Mouse (Mus musculus): ENCODE data around the gene Med12l.

DNA sequence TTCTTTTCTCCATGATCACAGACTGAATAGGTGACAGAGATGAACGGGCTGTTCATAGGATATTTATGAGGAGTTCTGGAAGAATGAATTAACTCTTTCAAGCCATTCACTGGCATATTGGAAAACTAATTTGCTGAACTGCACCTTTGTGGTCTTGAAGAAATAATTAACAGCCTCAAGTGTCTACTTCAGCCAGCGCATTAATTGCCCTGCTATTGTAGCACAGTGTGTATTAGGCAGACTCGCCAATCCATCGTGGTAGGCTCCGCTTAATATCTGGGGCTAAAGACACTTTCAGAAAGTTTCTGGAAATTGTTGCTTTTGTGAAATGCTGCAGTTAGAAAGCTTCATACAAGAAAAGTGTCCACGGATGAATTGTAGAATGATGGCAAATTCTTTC, 35.9 kb downstream of the Med12l start:
- TF ChIP-seq CTCF (IDR thresholded peaks at IDR 0.05), result no peak
- TF ChIP-seq EP300 (IDR thresholded peaks at IDR 0.05; ENCODE audit: insufficient read depth, low read depth, low read length), result no peak
- TF ChIP-seq POLR2A (IDR thresholded peaks at IDR 0.05; ENCODE audit: insufficient read depth, low read depth, low read length), result no peak

All from heart, adult 2 months (tissue).